Mouse (Mus musculus) lung, postnatal 10 days (tissue): ENCODE results near the gene Mok.

Source experiments
- DNase-seq: peaks from one replicate; pipeline ENCODE4 v3.0.0; 2021

Mok gene

DNA sequence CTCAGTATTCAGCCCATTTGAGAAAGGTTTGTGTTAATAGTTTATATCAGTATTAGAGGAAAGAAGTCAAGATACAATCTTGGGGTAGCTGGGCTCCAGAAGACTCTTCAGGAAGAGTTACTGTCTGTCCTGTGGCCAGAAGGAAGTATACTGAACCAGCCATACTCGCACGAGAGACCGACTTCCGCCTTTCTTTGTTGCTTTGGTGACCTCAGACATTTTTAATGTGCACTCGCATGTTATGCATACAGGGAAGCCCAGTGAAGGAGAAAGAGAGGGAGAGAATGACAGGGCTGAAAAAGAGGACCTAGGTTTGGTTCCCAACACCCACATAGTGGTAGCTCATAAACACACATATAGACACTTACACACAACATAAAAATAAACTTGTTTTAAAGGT lies 76.2 kb downstream of the Mok start:
- no peak for DNase-seq

- no peak for DNase-seq
Observed at GRCm38 (mm10) chr12:110762321-110762720, 78.4 kb downstream of the Mok start.

DNA sequence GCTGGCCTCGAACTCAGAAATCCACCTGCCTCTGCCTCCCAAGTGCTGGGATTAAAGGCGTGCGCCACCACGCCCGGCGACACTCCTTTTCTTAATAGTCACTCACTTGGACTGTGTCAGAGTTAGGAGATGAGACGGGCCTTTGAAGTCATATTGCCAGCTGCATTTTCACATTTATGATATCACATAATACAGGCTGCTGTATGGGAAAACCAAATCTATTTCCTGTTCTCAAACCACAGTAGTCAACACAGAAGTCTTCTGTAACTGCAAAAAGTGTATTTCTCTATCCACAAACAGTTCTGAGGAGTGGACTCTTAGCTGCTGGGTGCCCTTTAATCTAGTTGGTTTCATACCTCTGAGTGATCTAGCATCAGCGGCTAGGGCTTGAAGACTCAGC lies 81.8 kb downstream of the Mok start:
- no peak for DNase-seq
